Mouse (Mus musculus) layer of hippocampus, adult 18-20 months (tissue): ENCODE data around the gene Ankrd40. TPM values are rescaled to one million over a fixed set of nuclear protein-coding genes. Genes with fewer than 3 reads are reported as not detected.
A peak's percentile ranks its signal among the peaks of the same experiment; 100 is the strongest.

Experiments used
- DNase-seq, 2 experiments: peaks; one replicate each; pipeline ENCODE4 v3.0.0; 2022; ENCODE audit warnings: low spot score in 2 of 2
- total RNA-seq, 2 experiments: library from RNA; stranded (reverse); gene quantifications; 2 replicates each; pipeline ENCODE4 v1.2.3; 2021

Ankrd40 gene
- total RNA-seq, 2 experiments from 2014 or later, result 116 to 121 TPM

DNA sequence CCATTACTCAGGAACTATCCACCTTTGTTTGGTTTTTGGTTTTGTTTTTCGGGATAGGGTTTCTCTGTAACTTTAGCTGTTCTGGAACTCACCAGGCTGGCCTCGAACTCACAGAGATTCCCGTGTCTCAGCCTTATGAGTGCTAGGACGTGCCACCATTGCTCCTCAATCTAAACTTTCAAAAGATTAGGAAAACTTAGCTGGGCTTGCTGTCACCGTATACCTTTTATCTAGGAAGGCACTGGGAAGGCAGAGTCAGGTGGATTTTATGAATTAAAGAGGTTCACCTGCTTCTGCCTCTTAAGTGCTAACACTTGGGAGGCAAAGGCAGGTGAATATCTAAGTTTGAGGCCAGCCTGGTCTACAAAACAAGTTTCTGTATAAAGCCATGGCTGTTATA lies 5.2 kb upstream of the Ankrd40 start:
- no peak for DNase-seq

DNA sequence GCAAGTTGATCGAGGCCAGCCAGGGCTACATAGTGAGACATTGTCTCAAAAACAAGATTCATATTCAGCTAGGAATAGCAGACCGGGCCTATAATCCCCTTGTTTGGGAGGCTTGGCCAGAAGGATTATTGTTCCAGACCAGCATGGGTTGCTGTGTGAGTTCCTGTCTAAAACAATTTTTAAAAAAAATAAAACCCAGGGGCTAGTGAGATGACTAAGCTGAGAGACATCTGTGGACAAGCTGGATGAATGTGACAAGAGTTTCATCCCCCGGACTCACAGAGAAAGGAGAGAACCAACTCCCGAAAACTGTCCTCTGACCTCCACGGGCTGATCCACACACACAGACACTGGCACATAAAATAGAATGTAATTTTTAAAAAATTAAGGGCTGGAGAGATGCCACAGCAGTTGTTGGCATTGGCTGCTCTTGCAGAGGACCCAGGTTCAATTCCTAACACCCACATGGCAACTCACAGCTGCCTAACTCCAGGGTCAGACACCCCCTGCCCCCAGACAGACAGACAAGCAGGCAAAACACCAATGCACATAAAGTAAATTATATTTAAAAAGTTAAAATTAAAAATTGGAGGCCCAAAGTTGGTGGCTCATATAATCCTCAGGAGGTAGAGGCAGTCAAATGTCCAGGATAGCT lies 4.4 kb upstream of the Ankrd40 start:
- no peak for DNase-seq

DNA sequence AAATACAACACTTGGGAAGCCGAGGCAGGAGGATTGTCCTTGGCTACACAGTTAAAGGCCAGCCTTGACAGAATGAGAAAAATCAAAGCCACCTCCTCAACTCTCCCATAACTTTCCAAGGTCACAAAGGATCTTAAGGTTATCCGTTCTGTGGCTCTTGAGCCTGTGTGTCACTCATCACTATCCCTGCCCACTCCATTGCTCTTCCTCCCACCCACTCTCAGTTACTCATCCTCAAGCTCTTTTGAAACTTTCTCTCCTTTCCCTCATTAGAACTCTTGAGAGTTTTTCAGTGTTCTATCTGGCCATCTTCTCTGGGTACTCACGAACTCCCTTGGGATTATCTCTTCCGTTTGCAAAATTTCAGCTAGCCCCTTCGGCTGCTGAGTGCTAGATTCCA lies 3.2 kb upstream of the Ankrd40 start:
- no peak for DNase-seq

DNA sequence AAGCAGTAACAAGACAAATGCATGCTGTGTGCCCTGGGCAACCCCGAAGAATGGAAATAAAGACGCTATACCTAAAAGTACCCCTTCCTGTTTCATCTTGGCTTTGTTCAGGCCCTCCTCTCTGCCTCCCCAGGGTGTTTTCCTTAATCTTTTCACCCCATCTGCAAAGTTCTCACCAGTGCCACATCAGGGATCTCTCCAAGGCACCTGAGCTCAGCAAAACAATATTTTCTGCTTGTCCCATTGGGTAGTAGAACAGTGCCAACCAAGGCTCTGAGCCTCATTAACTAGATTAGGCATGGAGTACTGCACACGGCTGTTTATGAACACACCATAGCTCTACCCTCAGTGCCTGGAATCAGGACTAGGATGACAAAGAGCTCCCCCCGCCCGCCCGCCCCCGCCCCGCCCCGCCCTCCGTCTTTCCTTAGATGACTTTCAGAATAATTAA lies 815 bp upstream of the Ankrd40 start:
- DNase-seq, result peak in 1 of 2 experiments; percentile 46

DNA sequence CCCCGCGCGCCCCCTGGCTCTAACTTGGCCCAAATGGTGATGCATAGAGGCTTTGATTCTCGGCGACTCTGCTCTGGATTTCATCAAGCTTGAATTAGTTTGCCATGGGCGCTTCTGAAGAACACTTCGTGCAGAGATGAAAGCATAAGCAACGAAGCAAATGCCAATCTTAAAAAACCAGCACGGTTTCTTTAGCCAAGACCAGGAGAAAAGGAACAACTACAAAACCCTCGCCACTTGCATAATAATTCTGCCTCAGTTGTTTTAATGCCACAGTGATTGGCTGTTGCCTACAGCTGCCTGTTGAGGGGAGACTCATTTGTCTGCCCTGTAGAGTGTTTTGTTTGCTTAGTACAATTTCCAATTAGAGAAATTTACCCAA lies 834 bp downstream of the Ankrd40 start:
- peak; percentile 23 to 52 for DNase-seq

DNA sequence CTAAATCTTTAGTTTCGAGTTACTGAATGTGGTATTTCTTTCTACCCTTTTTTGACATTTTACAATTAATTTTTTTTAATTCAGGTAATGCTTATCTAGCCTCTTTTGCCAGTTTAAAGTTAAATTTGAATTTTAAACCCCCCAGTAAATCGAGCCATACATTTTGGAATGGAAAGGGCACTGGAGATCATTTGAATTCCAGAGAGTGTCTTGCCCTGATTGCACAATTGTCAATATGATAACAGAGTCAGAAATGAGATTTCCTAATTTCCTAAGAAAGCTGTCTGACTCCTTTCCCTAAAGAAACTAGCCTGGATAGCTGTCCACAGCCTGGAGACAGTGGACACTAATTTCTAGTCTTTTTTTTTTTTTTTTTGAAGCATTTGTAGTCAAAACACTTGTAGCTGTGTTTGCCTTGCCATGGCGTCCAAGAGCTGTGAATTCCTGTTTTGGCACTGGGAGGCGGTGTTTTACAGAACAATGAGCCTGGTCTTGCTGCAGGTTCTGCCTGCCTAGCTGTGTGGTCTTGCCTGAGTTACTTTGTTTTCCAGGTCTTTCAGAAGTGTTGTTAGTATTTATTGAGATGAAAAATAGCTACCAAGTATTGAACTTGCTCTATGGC lies 1.6 kb downstream of the Ankrd40 start:
- DNase-seq, result peak; percentile 59 to 82

DNA sequence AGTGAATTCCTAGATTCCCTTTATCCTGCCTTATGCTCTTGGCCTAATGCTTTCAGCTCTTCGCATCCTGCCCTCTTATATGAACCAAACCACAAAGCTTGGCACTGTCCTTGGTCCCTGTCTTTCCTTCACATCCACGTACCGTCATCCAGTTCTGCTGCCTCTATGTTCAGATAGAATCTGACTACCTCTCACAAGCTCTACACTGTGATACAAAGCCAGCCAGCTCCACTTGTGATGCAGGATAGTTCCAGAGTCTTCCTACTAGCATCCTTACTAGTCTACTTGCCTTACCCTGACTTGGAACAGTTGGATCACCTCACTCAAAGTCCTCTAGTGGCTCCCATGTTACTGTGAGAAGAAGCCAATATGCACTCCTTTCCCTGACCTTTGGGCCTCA lies 2.4 kb downstream of the Ankrd40 start:
- DNase-seq, result no peak

DNA sequence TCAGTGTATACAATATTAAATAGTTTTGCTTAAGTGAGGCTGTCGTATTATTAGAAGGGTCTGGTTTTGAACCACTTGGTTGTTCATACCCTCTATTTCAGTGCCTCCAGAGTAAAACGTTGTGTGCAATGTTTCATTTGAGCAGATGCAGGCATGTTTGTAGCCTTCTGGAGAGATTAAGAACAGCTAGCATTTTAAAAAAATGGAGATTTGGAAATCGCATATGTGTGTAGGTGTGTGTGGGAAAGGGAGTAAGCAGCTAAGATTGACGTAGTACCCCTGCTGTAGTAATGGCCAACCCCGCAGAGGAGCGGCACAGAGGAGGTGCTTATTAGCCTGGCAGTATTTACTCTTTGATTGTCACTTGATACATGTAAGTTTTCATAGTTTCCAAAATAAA lies 4.9 kb downstream of the Ankrd40 start:
- peak; percentile 34 to 75 for DNase-seq

DNA sequence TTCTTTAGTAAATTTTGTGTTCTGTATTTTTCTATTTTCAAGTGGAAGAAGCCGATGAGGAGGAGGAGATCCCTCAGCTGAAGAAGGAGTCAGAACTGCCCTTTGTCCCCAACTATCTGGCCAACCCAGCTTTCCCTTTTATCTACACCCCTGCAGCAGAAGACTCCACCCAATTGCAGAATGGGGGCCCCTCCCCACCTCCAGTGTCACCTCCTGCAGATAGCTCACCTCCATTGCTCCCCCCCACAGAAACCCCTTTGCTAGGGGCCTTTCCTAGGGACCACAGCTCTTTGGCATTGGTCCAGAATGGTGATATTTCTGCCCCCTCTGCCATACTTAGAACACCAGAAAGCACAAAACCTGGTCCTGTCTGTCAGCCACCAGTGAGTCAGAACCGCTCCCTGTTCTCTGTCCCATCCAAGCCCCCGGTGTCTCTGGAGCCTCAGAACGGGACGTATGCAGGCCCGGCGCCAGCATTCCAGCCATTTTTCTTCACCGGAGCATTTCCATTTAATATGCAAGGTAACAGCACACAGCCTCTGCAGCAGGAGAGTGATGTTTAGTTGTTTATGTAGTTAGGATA lies 6.7 kb downstream of the Ankrd40 start:
- no peak for DNase-seq

DNA sequence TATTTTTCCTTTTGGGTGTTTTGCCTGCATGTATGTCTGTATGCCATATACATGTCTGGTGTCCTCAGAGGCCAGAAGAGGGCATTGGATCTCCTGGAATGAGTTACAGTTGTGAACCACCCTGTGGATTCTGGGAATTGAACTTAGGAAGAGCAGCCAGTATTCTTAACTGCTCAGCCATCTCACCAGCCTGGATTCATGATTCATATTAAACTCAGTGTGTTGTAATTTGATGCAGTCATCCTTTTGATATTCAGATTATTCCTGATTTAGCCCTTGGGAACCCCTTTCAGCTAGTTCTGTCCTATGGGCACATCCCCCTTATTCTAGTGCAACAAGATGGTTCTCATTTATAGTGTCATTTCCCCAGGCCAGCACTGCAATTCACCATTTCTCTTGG lies 8.8 kb downstream of the Ankrd40 start:
- DNase-seq, result no peak

DNA sequence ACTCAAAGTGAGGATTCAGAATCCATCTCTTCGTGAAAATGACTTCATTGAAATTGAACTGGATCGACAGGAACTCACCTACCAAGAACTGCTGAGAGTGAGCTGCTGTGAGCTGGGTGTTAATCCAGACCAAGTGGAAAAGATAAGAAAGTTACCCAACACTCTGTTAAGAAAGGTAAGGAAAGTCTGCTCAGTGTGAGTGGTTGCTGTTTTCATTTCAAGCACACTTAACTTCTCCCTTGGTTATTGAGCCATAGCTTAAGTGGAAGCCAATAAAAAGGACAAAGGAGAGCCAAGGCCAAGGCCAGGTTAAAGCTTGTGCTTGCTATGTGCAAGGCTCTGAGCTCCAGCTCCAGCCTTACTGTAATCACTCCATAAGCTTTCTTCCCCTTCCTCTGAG lies 10.5 kb downstream of the Ankrd40 start:
- DNase-seq, result no peak

DNA sequence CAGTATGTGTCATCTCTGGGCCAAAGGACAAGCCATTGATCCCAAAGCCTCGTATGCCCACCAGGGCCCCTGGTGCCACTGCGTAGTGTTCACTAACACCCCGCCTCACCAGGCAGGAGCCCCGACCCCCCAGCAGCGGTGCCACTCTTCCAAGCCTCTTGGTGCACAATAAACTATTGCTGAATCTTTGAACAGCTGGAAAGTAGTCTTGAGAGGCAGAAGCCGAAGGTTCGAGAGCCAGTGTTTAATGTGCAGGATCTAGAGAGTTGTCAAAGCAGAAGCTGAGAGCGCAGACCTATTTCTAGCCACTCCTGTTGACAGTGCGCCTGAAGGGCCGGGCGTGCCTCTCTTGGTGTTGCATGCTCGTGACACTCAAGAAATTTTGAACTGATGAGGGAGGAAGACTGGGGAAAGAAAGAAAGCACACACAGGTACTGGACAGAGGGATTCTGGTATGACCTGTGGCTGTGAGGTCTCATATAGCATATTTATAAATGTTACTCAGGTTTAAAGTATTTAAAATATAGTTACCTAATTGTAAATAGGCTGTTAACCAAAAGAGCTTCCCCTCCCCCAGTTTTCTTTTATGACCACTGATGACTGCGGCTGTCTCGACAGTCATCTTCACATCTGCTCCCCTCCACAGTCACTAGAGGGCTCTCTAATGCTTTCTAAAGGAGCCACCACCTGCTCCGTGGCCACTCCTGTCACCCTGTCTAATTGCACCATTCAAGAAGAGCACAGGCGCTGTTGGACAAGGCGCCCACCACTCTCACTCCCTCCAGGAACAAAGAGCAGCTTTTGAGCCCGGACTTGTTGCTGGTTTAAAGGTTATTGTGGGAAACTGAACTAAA lies 12.2 kb downstream of the Ankrd40 start:
- DNase-seq, result peak in 1 of 2 experiments; percentile 65

DNA sequence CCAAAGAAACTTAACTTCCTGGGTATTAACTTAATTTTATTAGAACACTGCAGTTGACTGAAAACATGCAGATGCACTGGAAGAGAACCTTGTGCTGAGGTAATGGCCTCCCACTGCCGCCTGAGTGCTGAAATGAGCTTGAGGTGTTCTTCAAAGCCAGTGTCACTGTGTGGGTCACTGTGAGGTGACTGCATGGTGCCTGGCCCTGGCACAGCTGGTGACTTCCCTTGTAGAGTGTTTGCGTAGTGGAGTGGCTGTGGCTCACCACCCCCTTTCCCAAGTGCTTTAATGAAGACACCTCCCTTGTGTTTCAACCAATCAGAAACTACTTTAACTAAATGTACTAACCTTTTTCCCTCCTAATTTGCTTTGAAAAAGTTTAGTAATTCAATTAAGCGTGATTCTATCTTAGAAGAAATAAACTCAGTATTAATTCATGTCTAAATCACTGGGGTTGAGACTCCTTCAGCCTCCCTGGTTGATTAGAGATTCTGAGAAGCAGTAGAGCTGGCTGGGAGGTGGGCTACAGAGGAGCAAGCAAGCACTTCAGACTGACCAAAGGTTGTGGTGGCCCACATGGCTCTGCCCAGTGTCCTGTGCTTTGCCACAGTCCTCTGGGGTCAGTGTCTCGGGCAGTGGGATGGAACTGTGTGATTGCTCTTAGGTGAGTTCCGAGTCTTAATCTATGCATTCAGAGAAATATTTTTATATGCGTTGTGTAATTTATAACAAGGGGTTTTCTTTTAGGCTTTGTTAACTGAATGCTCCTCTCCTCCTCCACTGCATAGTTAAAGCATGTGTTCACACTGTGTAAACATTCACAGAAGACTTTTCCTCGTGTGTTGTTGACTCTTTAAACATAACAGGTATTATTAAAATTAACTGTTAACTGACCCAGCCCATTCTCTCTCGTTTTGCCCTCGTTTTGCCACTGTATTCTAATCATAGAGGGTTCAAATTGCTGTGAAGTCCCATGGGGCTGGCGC lies 13.4 kb downstream of the Ankrd40 start:
- DNase-seq, result no peak

DNA sequence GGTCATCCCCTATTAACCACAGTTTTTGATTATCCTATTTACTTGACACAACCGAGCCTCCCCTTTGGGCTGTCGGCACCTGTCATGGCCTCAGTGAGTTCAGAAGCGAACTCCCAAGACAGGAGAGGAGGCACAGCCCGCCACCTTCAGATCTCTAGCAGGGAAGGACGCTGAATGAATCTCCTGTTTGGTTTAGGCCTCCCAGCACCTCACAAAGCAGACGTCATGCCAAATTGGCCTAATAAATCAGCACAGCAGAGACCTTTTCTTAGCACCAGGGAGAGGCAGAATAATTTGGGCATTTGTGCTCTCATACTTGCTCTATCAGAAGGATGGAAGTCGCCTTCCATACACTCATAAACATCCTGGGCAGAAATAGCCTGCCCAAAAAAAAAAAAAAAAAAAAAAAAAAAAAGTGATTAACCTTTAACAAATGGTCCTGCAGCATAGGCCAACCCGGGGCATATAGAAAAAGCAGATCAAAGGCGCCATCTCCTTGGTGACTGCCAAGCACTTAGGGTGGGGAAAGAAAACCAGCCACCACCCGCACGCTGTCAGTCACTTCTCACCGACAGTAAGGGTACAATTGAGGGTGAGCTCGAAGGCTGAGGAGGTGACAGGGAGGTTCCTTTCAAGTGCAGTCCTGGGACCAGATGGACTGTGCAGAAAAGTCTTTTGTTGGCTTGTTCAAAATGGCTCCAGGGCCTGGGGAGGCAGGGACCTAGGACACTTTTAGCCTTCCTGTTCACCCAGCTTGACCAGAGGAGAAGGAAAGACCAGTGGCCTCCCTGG lies 14.5 kb downstream of the Ankrd40 start:
- no peak for DNase-seq

DNA sequence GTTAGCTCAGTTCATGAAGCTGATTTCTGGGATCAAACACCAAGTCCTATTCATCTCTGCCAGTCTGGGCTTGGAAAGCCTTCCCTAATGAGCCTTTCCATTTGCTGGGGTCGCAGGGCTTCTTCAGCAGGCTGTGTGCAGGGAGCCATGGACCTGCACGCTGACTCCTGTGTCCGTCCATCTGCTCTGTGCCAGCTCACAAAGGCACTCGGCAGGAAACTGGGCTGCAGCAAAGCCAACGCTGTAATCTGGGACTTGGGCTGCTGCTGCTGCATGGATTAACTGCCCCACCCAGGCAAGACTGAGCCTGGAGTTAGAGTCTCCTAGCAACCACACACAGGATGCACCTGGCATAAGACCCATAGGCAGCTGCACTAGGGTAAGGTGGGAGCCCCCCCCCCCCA lies 16.2 kb downstream of the Ankrd40 start:
- DNase-seq, result no peak

DNA sequence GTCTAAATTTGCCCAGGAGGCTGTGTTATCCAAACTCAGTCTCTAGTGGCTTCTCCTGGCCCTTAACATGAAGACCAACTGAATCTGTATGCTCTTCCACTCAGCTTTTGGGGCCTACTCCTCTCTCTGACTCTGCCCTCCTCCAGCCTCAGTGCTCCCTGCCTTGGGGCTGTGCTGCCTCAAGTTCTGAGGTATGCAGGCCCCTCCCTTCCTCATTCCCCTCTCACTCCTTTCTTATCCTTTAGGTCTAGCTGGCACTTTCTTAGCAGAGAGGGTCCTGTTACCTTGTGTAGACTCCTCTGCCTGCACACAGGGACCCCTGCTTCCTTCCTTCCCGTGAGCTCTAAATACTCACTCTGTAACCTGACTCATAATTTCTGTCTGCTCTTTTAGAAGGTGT lies 16.7 kb downstream of the Ankrd40 start:
- DNase-seq, result no peak

DNA sequence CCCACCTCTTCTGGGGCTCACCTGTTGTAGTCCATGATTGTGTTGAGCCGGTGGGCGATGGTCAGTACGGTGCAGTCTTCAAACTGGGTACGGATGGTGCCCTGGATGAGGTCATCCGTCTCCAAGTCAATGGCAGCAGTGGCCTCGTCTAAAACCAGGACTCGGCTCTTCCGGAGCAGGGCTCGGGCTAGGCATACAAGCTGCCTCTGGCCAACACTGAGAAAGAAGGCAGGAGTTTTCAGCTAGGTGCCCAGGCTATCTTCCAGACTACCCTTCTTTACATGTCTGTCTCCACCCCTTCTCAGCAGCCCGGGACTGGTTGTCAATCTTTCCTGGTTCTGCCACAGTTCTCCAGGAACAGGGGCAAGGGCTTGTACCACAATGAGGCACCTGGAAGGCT lies 18.1 kb downstream of the Ankrd40 start:
- DNase-seq, result no peak

DNA sequence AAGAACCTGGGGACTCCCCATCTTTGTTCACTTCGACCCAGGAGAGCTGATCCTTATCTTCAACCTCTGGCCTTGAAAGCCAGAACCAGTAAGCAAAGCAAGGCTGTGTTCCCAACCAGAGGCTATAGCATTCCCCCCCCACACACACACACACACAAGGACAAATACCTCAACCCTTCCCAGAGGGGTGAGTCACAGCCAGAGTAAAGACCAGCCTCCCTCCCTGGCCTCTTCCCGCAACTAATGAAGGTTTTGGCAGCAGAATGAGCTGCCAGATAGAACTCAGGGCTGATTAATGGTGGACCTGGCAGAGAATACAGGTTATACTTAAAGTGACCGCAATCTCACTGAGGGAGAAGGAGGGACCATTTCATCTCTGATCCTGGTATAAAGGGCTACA lies 18.8 kb downstream of the Ankrd40 start:
- DNase-seq, result no peak

DNA sequence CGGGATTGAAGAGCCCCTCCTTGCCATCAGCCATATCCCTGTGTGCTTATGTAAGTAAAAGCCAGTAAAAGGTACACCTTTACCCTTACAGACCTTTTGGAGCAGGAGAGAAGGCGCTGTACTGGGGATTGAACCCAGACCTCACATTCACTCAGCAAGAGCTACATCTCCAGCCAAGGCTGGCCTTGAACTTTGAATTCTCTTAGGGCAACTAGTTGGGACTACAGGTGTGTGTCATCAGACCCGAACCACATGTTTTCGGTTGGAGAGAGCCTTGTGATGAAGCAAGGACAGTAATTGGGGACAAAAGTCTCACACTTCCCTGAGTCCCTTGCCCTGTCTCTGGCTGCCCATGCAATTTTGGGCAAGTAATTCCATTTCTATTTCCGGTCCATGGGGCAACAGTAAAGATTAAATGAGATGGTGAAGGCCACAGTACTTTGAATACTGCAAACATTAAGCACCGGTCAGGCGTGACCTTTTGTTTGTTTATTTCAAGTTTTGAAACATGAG lies 19.3 kb downstream of the Ankrd40 start:
- no peak for DNase-seq

DNA sequence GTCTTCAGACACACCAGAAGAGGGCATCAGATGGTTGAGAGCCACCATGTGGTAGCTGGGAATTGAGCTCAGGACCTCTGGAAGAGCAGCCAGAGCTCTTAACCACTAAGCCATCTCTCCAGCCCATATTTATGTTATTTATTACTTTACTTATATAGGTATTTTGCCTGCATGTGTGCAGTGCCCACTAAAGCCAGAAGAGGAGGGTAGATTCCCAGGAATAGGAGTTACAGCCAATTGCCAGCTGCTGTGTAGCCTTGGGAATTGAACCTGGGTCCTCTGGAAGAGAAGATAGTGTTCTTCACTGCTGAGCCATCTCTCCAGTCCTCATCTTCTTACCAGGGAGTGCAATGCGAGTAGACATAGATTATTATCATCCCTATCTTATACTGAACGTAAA lies 22.0 kb downstream of the Ankrd40 start:
- no peak for DNase-seq
